Mouse (Mus musculus): ENCODE measurements around the gene Dclre1a.

GRCm38 (mm10) chr19:56566940-56567339 is 18.9 kb upstream of the Dclre1a start:
- TF ChIP-seq CTCF (IDR thresholded peaks at IDR 0.05; ENCODE audit: control insufficient read depth, insufficient read depth, low read length) (no peak), POLR2A (IDR thresholded peaks at IDR 0.05; ENCODE audit: borderline replicate concordance, control insufficient read depth, low read depth, low read length) (no peak)
